Mouse (Mus musculus): ENCODE measurements around the gene Gm20696.

GRCm38 (mm10) chr6:99338593-99339342 is 327.8 kb downstream of the Gm20696 start:
- TF ChIP-seq CTCF (IDR thresholded peaks at IDR 0.05; ENCODE audit: control insufficient read depth, insufficient read depth, low read length) (no peak), POLR2A (IDR thresholded peaks at IDR 0.05; ENCODE audit: borderline replicate concordance, control insufficient read depth, low read depth, low read length) (no peak)
